Mouse (Mus musculus) layer of hippocampus, postnatal 10 days (tissue): Measurements from ENCODE around the gene Zfp90. TPM values are rescaled to one million over a fixed set of nuclear protein-coding genes. Genes with fewer than 3 reads are reported as not detected.
"Not testable (repeated sequence)": the region's sequence is repeated elsewhere in the genome, so short reads cannot be mapped to it uniquely, and the experiment has no call there.

Experiments used
- DNase-seq, 2 experiments: peaks; one replicate each; pipeline ENCODE4 v3.0.0; 2021; ENCODE audit warnings: low spot score in 2 of 2
- long read RNA-seq: library from polyadenylated mRNA; stranded (forward); transcript quantifications from one replicate; pipeline ENCODE4 v2.0.0, GENCODE M21; 2023
- total RNA-seq, 2 experiments: library from RNA; stranded (reverse); gene quantifications; 2 replicates each; pipeline ENCODE4 v1.2.3; 2021

The Zfp90 gene
- total RNA-seq = 10 to 100 TPM; 20.2 to 21.5 TPM
- long read RNA-seq, transcript Zfp90-206 (4 exons, 3,447 nt) = major isoform, 5 of 21 reads
- long read RNA-seq, partial matches to known transcripts = 5 of 21 reads
- long read RNA-seq, other reads (novel, unspliced or antisense) = 5 of 21 reads

DNA sequence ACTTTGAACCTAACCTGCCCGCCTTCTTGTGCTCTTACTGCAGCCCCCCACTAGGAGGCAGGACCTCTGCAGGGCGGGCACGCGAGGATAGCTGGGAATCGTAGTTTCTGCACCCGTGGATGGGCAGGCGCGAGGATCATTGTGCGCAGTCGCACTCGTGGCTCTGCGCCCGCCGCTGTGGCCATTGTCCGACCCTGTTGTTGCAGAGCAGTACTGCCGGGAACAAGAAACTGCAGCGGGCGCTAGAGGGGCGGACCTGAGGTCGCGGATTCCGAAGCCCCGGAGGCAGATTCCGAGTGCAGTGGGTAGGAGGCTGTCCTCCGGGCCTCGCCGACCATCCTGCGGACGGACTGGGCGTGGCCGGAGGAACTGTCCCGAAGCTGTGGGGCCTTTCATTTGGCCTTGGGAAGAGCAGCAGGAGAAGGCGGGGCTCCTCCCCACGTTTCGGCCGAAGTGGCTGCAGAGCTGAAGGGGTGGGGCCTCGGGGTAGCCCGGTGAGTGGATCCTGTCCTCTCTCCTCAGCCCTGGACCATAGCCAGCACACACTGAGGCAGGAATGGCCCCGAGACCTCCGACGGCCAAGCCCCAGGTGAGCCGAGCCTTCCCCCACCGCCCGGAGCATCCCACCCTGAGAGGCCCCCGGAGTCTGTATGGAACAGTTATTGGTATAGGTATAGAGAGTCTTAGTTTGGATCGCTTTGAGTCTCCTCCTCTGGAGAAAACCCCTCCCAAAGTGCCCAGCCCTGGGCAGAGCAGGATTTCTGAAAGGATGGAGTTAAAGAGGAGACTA is at the start of gene Zfp90:
TSS of gene Zfp90 (plus strand) at position 146 of the 790 bp plus-strand sequence.
- peak; percentile 94 to 96 for DNase-seq

DNA sequence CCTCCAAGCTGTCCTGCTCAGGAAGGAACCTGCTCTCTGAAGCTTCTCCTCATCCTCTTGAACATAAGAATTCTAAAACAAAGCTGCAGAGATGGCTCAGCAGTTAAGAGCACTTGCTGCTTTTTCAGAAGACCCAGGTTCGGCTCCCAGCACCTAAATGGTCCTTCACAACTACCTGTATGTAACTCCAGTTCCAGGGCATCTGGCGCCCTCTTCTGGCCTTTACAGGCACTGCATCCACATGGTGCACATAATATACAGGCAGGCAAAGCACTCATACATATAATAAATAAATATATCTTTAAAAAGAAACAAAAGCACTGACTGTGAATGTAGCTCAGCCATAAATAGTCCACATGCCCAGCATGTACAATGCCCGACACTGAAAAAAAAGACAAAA is 46.6 kb upstream of the Zfp90 start:
- DNase-seq = no peak

DNA sequence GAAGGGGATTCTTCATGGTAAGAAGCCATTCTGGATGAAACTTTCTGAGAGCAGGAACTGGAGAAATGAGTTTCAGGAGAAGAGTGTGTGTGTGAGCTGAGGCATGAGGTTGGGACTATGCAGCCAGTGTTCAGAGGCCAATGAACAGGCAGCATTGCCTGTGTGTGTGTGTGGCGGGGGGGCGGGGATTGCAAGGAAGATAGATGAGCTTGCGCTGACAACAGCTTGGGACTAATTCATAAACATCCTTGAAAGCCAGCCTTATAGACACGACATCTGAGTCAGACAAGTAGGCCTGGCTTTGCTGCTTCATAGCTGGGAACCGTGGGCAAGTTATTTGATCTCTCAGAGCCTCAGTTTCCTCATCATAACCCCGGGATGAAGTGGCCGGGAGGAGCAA is 46.1 kb upstream of the Zfp90 start:
- DNase-seq = no peak

- DNase-seq = no peak
Measured at GRCm38 (mm10) chr8:106375957-106376356, 39.2 kb upstream of the Zfp90 start.

- DNase-seq = peak; percentile 44 to 56
Measured at GRCm38 (mm10) chr8:106376862-106377261, 38.3 kb upstream of the Zfp90 start.

DNA sequence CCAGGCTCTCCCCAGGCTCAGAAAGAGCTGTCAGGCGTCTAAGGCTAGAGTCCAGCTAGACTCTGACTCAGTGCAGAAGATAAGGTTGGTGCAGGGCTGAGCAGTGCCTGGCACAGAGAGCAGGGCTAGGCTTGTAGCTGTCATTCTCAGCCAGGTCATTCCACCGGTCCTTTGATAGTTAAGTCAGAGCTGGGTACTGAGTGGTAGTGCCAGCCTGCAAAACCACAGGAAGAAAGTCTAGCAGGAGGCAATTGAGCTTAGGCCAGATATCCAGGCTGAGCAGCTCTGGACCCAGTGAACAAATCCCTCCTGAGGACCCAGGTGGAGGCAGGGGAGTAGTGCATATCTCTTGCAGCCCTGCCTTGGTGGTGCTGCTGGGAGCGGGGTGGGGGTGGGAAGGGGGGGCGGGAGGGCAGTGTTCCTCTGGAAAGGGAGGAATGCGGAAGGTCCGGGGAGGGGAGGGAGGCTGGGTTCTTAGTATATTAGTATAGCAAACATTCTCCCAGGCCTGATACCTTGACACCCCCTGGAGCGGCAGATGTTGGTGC is 36.6 kb upstream of the Zfp90 start:
- no peak for DNase-seq

- no peak for DNase-seq
Measured at GRCm38 (mm10) chr8:106379357-106379756, 35.8 kb upstream of the Zfp90 start.

- no peak for DNase-seq
Measured at GRCm38 (mm10) chr8:106381026-106381425, 34.1 kb upstream of the Zfp90 start.

DNA sequence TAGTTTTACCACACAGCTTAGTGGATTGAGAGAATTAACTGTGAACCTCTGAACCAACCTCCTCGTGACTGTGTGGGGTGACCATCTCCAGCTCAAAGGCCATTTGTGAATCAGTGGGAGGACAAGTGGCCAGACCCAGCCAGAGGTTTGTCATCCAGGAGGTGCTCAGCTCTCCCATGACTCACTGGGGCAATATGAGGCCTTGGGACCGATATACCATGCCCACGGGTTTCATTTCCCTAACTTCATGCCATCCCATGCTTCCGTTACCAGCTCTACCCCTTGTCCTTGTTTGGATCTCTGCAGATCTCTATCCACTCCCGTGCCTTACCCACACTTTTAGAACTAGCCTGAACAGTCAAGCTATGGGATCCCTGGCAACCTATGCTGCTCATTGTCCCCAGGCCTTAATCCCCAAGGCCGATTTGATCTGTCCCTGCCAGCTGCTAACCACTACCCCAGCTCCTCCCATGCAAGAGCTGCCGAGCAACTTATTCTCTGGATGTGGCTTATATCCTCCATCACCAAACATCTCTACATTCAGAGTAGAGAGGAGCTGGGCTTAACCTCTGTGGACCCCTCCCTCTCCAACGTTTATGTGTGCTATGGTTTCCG is 27.2 kb upstream of the Zfp90 start:
- no peak for DNase-seq

DNA sequence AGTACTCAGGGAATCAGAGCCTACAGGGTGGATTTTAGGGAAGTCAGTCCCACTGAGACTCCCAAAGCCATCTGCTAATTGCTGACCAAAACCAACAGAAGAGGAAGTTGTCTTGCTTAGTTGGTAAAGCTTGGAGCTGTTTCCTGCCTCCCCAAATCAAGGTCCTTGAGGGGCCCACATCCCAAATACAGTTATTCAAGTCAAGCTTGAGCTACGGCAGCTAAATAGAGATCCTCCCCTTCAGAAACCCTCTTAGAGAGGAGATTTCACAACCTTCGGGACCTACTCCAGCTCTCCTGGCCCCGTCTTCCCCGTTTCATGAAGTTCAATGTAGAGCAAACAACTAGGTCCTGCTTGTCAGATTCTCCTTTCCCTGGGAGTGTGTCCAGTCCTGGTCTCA is 20.6 kb upstream of the Zfp90 start:
- DNase-seq = no peak

DNA sequence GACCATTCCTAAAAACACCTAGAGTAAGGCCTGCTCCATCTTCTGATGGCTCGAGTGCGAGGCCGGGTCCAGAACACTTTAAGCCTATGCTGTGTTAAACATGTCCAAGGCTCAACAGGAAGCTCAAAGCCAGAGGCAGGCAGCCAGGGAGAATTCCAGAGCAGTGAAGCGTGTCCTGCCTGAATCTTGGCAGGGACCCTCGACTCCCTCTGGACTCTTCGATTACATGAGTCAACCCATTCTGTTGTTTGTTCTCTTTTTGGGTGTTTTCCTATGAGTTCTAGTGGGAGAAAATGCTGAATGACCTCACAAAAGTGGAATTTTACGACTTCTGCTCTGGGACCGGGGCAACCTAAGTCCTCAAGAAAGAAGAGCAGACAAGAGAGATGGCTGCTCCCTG is 15.4 kb upstream of the Zfp90 start:
- no peak for DNase-seq

- no peak for DNase-seq
Measured at GRCm38 (mm10) chr8:106400181-106400580, 14.9 kb upstream of the Zfp90 start.

- DNase-seq = peak; percentile 57 to 75
Measured at GRCm38 (mm10) chr8:106403246-106403933, 11.7 kb upstream of the Zfp90 start.

DNA sequence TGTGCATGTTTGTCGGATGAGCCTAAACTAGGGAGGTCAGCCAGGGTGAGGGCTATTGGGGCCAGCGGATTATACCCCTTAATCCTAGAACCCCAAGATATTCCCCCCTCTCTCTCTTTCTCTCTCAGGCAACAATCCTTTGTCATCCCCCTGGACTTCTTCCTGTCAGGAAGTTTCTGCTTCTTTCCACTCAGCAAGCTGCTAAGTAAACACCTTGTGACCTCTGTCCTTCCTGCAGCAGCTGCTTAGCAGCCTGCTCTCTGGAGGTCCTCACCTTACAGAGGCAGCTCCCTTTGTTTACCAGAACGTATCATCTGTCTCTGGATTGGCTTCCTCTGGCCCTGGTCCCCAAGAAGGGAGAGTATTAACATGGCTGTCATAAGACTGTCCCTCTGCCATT is 10.3 kb upstream of the Zfp90 start:
- no peak for DNase-seq

- no peak for DNase-seq
Measured at GRCm38 (mm10) chr8:106405810-106406209, 9.3 kb upstream of the Zfp90 start.

GRCm38 (mm10) chr8:106410055-106410454 is 5.1 kb upstream of the Zfp90 start:
- no peak for DNase-seq

- no peak for DNase-seq
Measured at GRCm38 (mm10) chr8:106410564-106410963, 4.6 kb upstream of the Zfp90 start.

GRCm38 (mm10) chr8:106411783-106412451 is 3.2 kb upstream of the Zfp90 start:
- peak; percentile 67 to 73 for DNase-seq

- DNase-seq = no peak
Measured at GRCm38 (mm10) chr8:106417692-106418091, 2.6 kb downstream of the Zfp90 start.

- no peak for DNase-seq
Measured at GRCm38 (mm10) chr8:106431088-106431487, 16.0 kb downstream of the Zfp90 start.

DNA sequence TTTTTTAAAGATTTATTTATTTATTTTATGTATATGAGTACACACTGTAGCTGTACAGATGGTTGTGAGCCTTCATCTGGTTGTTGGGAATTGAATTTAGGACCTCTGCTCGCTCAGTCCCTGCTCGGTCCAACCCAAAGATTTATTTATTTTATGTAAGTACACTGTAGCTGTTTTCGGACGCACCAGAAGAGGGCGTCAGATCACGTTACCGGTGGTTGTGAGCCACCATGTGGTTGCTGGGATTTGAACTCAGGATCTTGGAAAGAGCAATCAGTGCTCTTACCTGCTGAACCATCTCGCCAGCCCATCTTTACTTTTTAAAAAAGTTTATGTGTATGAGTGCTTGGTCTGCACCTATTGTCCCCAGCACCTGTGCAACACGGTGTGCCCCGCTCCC is 16.8 kb downstream of the Zfp90 start:
- DNase-seq = not testable (repeated sequence)
